Mouse (Mus musculus) midbrain, embryonic 16.5 days (tissue): ENCODE results near the gene Foxl1. TPM values are rescaled to one million over a fixed set of nuclear protein-coding genes. Genes with fewer than 3 reads are reported as not detected.
A peak's percentile ranks its signal among the peaks of the same experiment; 100 is the strongest.

Source experiments
- ATAC-seq: fragments of 200-750 bp; cut with Nextera tagmentation; 2 replicates; pipeline ENCODE4 v1.8.0; 2017; ENCODE audit warnings: moderate TSS enrichment
- H3K27ac ChIP-seq: fragments of 300-500 bp; sonication (generic); 2 replicates; pipeline ENCODE4 v1.5.1; 2014; ENCODE audit warnings: mild to moderate bottlenecking, low read length, mixed read lengths
- H3K27me3 ChIP-seq: fragments of 300-500 bp; sonication (generic); 2 replicates; pipeline ENCODE4 v1.6.1; 2014; ENCODE audit warnings: low read depth, low read length, mixed read lengths; ENCODE audit not compliant: control insufficient read depth, insufficient read depth
- H3K36me3 ChIP-seq: fragments of 300-500 bp; sonication (generic); 2 replicates; pipeline ENCODE4 v1.6.1; 2014; ENCODE audit warnings: mild to moderate bottlenecking, low read length, moderate library complexity, mixed read lengths; ENCODE audit not compliant: control insufficient read depth, insufficient read depth
- H3K4me1 ChIP-seq: fragments of 300-500 bp; sonication (generic); 2 replicates; pipeline ENCODE4 v1.6.1; 2014; ENCODE audit warnings: mild to moderate bottlenecking, low read length, mixed read lengths; ENCODE audit not compliant: control insufficient read depth, insufficient read depth
- H3K4me2 ChIP-seq: fragments of 300-500 bp; sonication (generic); 2 replicates; pipeline ENCODE4 v1.6.1; 2014; ENCODE audit warnings: mild to moderate bottlenecking, low read length, mixed read lengths
- H3K4me3 ChIP-seq: fragments of 300-500 bp; sonication (generic); 2 replicates; pipeline ENCODE4 v1.5.1; 2014; ENCODE audit warnings: low read depth, mild to moderate bottlenecking, low read length, moderate library complexity, mixed read lengths
- H3K9ac ChIP-seq: fragments of 300-500 bp; sonication (generic); 2 replicates; pipeline ENCODE4 v1.6.1; 2014; ENCODE audit warnings: low read depth, low read length, mixed read lengths
- H3K9me3 ChIP-seq: fragments of 300-500 bp; sonication (generic); replicated peaks from 2 replicates; pipeline ENCODE4 v1.6.1; 2014; ENCODE audit warnings: mild to moderate bottlenecking, low read length, mixed read lengths; ENCODE audit not compliant: control insufficient read depth, poor library complexity, severe bottlenecking
- WGBS: fragments of 180-500 bp; shearing (Covaris S2); extraction: QIAGEN DNeasy Blood & Tissue Kit; methylation state at CpG from one replicate; pipeline ENCODE4 v1.1.7; 2014; 5-methylcytosine and 5-hydroxymethylcytosine counted together
- polyA plus RNA-seq: library from polyadenylated mRNA; unstranded; fragments of >200 nt; fragmentation: Nextera tagmentation; extraction: Ambion mirVana; gene quantifications from 2 replicates; pipeline ENCODE4 v1.2.1, GENCODE M21; 2015

The Foxl1 gene
- polyA plus RNA-seq, 1 experiment from 2014 or later: 0.06 TPM

- Histone ChIP-seq H3K9ac (no peak overlapping the region), H3K4me3 (no peak overlapping the region), H3K27me3 (peaks cover 75% of the 10 kb centered on the region), H3K9me3 (no peaks in the 10 kb centered on the region; the same call in 1 of the 2 replicates), H3K4me1 (peaks cover 14% of the 10 kb centered on the region), H3K36me3 (no peaks in the 10 kb centered on the region), H3K27ac (no peak overlapping the region), H3K4me2 (no peak overlapping the region)
- WGBS: 2% methylated on average over 11 of the region's 11 CpGs
- no peak for ATAC-seq
Observed at GRCm38 (mm10) chr8:121127291-121127701, 444 bp upstream of the Foxl1 start.

- Histone ChIP-seq H3K27me3 (peaks cover 70% of the 10 kb centered on the region), H3K4me1 (peaks cover 14% of the 10 kb centered on the region), H3K27ac (no peak overlapping the region), H3K36me3 (no peaks in the 10 kb centered on the region), H3K4me2 (peak overlapping the region; percentile 28; the same call in 1 of the 2 replicates), H3K4me3 (no peak overlapping the region; the same call in 1 of the 2 replicates), H3K9me3 (no peaks in the 10 kb centered on the region; the same call in 1 of the 2 replicates), H3K9ac (no peak overlapping the region)
- 1% methylated on average over 46 of the region's 55 CpGs for WGBS
- no peak for ATAC-seq
Observed at GRCm38 (mm10) chr8:121128531-121129264, 958 bp downstream of the Foxl1 start.

DNA sequence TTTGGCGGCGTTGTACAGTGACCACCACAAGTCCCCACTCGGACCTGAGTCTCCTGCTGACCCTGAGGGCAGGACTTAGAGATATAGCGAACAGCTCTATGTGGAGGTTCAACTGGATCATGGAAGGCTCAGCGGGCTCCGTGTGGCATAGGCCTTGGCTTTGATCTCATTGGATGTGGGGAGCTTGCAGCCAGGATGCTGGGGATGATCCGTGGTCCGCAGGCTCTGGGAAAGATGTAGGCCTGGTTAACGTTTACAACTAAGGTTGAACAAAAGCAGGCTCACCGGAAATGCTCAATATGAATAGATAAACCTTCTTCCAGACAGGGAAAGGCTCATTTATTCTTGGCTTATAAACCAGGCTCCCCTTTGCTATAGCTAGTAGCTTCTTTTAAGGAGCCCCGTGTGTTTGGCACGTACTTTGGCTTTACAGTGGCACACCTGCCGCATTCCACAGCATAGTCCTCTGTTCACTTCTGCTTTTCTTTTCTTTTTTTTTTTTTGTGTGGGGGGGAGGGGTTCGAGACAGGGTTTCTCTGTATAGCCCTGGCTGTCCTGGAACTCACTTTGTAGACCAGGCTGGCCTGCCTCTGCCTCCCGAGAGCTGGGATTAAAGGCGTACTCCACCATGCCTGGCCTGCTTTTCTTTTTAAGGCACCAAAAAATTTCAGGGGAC lies 1.7 kb downstream of the Foxl1 start:
- no peak for ATAC-seq
- Histone ChIP-seq H3K27ac (no peak overlapping the region), H3K4me3 (no peak overlapping the region), H3K9me3 (no peaks in the 10 kb centered on the region; the same call in 1 of the 2 replicates), H3K4me2 (no peak overlapping the region), H3K9ac (no peak overlapping the region), H3K27me3 (peaks cover 67% of the 10 kb centered on the region), H3K4me1 (peaks cover 14% of the 10 kb centered on the region), H3K36me3 (no peaks in the 10 kb centered on the region)
- WGBS: 12% methylated on average over 16 of the region's 16 CpGs

GRCm38 (mm10) chr8:121130522-121130921 lies 2.8 kb downstream of the Foxl1 start:
- Histone ChIP-seq H3K4me3 (no peak overlapping the region), H3K9ac (no peak overlapping the region), H3K27me3 (peaks cover 57% of the 10 kb centered on the region), H3K4me2 (no peak overlapping the region), H3K36me3 (no peaks in the 10 kb centered on the region), H3K9me3 (no peaks in the 10 kb centered on the region), H3K27ac (no peak overlapping the region), H3K4me1 (peaks cover 13% of the 10 kb centered on the region)
- no peak for ATAC-seq
- 38% methylated on average over 5 of the region's 5 CpGs for WGBS

- WGBS: 71% methylated on average over 5 of the region's 5 CpGs
- H3K27ac ChIP-seq: no peak overlapping the region
- peaks cover 43% of the 10 kb centered on the region for H3K27me3 ChIP-seq
Observed at GRCm38 (mm10) chr8:121132961-121133513, 5.3 kb downstream of the Foxl1 start.

DNA sequence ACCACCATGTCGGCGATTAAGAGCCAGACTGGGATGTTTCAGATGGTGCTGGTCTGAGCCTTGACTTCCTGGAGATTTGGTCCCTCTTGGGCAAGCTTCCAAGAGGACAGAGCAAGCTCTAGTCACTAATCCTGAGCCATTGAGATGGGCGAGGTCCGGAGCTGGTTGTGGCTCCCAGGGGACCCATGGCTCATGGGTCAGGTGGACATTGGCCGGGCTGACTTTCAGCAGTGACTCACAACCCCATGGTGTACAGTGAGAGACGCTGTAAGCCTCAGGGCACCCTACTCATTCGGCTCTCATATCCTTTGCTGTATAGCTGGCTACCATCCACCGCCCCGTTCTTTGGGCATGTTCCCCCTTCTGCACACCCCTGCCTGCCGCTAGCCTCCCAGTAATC lies 6.4 kb downstream of the Foxl1 start:
- Histone ChIP-seq H3K27me3 (peaks cover 38% of the 10 kb centered on the region), H3K4me1 (no peaks in the 10 kb centered on the region), H3K27ac (no peak overlapping the region), H3K36me3 (no peaks in the 10 kb centered on the region), H3K4me3 (no peak overlapping the region), H3K9ac (no peak overlapping the region), H3K9me3 (no peaks in the 10 kb centered on the region; the same call in 1 of the 2 replicates), H3K4me2 (no peak overlapping the region)
- ATAC-seq: no peak
- 86% methylated on average over 10 of the region's 10 CpGs for WGBS

More at GRCm38 (mm10) chr8:121132961-121133513, 5.3 kb downstream of the Foxl1 start:
- H3K36me3 ChIP-seq: no peaks in the 10 kb centered on the region
- no peak overlapping the region for H3K9ac ChIP-seq
- peaks cover 8% of the 10 kb centered on the region for H3K4me1 ChIP-seq
- H3K9me3 ChIP-seq: no peaks in the 10 kb centered on the region; the same call in 1 of the 2 replicates
- no peak for ATAC-seq
- no peak overlapping the region for H3K4me3 ChIP-seq
- no peak overlapping the region for H3K4me2 ChIP-seq

- no peak overlapping the region for H3K4me2 ChIP-seq
- no peak overlapping the region for H3K4me3 ChIP-seq
- no peak overlapping the region for H3K27ac ChIP-seq
- no peak for ATAC-seq
- H3K27me3 ChIP-seq: peaks cover 35% of the 10 kb centered on the region
- H3K9me3 ChIP-seq: no peaks in the 10 kb centered on the region; the same call in 1 of the 2 replicates
- no peaks in the 10 kb centered on the region for H3K36me3 ChIP-seq
- no peaks in the 10 kb centered on the region for H3K4me1 ChIP-seq
- H3K9ac ChIP-seq: no peak overlapping the region
- WGBS: 87% methylated on average over 11 of the region's 11 CpGs
Observed at GRCm38 (mm10) chr8:121134512-121134911, 6.8 kb downstream of the Foxl1 start.

DNA sequence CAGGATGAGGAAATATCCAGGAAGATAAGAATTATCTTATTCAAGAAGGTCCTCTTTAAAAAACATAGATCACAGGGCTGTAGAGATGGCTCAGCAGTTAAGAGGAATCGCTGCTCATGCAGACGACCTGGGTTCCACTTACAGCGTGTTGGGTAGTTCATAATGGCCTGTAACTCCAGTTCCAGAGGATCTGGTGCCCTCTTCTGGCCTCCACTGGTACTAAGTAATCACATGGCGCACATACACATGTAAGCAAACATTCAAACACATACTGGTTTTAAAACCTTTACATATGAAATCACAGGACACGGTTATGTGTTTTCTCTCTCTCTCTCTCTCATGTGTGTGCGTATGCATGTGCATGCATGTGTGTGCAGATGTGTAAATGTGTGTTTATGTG lies 9.1 kb downstream of the Foxl1 start:
- no peak overlapping the region for H3K27ac ChIP-seq
- no peaks in the 10 kb centered on the region; the same call in 1 of the 2 replicates for H3K9me3 ChIP-seq
- 96% methylated on average over 6 of the region's 6 CpGs for WGBS
- H3K4me2 ChIP-seq: no peak overlapping the region
- no peaks in the 10 kb centered on the region for H3K36me3 ChIP-seq
- no peak overlapping the region for H3K4me3 ChIP-seq
- no peak overlapping the region for H3K9ac ChIP-seq
- H3K27me3 ChIP-seq: peaks cover 19% of the 10 kb centered on the region
- no peak for ATAC-seq
- H3K4me1 ChIP-seq: no peaks in the 10 kb centered on the region
